Mouse (Mus musculus) A20 (cell line): ENCODE results near the gene Sim2.
A peak's percentile ranks its signal among the peaks of the same experiment; 100 is the strongest.

Source experiments
- DNase-seq: peaks from one replicate; pipeline ENCODE4 v3.0.0-alpha.2; 2011; ENCODE audit warnings: low read depth, low spot score

Gene Sim2

DNA sequence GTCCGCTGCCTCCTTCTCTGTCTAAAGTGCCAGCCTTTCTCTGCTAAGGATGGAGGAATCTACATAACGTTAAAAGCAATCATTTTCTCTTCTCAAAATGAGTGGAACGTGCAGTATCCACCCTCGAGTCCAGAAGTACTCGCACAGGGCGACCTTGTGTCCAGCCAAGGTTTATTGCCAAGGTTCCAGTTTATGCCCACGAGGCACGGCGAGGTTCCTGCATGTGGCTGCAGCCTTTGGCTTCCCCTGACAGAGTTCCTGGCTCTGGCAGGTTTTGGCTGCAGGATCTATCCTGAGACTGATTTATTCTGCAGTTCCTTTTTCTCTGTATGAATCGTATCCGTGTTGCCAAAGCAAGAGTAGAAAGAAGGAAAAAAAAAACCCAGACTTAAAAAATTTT is 78.3 kb downstream of the Sim2 start:
- DNase-seq: no peak

DNA sequence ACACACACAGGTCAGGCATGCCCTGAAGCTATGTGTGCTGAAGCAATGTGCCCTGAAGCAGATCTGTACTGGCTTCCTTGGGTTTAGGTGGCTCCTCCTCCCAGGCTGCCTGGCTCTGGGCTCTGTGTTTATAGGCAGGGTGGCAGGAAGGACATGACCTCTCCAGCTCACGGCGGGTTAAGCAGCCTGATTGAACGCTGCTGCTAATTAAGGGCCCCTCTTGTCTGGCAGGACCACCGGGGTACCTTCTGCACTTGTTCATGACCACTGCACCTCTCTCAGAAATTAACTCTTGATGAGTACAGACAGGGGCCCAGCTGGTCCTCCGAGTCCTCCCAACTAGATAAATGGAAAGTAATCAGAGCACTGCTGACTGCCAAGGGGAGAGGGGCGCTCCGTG is 79.5 kb downstream of the Sim2 start:
- DNase-seq: no peak

GRCm38 (mm10) chr16:94164978-94165377 is 80.2 kb downstream of the Sim2 start:
- no peak for DNase-seq

DNA sequence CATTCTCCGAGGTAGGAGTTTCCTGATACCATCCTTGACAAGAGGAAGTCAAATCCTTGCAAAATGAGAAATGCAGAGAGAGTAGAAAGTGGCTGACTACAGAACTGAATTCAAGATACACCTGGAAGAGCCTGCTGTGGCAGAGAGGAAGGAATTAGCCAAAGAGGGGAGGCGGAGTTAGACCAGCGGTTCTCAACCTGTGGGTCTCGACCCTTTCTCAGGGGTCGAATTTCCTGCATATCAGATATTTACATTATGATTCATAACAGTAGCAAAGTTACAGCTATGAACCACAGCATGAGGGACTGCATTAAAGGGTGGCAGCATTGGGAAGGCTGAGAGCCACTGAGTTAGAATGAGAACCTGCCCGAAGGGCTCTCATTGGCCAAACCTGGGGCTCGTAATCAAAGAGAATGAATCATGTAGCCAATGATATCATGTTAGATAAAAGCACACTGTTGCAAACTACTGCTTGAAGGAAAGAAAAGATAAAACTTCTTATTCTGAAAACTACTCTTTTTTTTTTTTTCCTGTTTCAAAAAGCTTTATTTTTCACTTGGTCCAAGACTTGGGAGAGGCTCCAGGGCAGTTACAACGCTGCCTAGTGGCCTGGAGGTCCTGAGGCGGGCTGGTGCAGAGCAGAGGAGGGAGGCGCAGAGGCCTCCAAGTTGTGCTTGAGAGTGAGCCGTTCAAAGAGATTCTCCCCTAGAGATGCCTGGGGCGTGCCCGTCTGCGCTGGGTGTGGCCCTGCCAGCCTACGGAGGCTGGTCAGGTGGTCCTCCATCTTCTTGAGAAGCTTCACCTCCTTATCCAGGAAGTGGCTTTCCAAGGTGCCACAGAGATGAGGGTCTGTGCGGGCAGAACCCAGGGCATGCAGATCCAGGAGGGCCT is 84.2 kb downstream of the Sim2 start:
- DNase-seq: no peak

GRCm38 (mm10) chr16:94170218-94170617 is 85.5 kb downstream of the Sim2 start:
- DNase-seq: no peak

GRCm38 (mm10) chr16:94173361-94173760 is 88.6 kb downstream of the Sim2 start:
- DNase-seq: no peak

- peak; percentile 72 for DNase-seq
These were observed 90.7 kb downstream of the Sim2 start for GRCm38 (mm10) chr16:94175366-94175986.
